Mouse (Mus musculus): ENCODE data around the gene Svop. TPM values are rescaled to one million over a fixed set of nuclear protein-coding genes. Genes with fewer than 3 reads are reported as not detected.

Svop gene
- total and polyA plus RNA-seq, 3 experiments: not detected

- DNase-seq (ENCODE audit: low read depth, low spot score): no peak
- Histone ChIP-seq H3K9ac (ENCODE audit: control insufficient read depth, low read depth, low read length, poor library complexity, severe bottlenecking) (no peak overlapping the region), H3K27ac (ENCODE audit: control insufficient read depth, low read depth, low read length) (no peak overlapping the region), H3K9me3 (replicated peaks; ENCODE audit: insufficient read depth, low read length) (no peaks in the 10 kb centered on the region), H3K36me3 (ENCODE audit: control insufficient read depth in 1 of 2, insufficient read depth in 2 of 2, low read length in 2 of 2) (no peaks in the 10 kb centered on the region; a peak in 1 of 4 replicates), H3K27me3 (ENCODE audit: control insufficient read depth in 1 of 2, insufficient read depth in 2 of 2, low read length in 2 of 2) (no peaks in the 10 kb centered on the region), H3K79me2 (ENCODE audit: control insufficient read depth, insufficient read depth, low read length, poor library complexity) (peaks cover 4% of the 10 kb centered on the region; the same call in 1 of the 2 replicates), H3K4me3 (ENCODE audit: control insufficient read depth in 1 of 2, insufficient read depth in 1 of 2, low read depth in 2 of 2, low read length in 2 of 2) (no peak overlapping the region), H3K4me1 (ENCODE audit: control insufficient read depth in 1 of 2, insufficient read depth in 2 of 2, low read length in 2 of 2) (peaks cover 11 to 13% of the 10 kb centered on the region in 2 experiments)
- TF ChIP-seq EP300 (IDR thresholded peaks at IDR 0.05; ENCODE audit: low read depth in 1 of 2, low read length in 2 of 2): no peak
- TF ChIP-seq GATA1 (IDR thresholded peaks at IDR 0.05; ENCODE audit: low read depth, low read length): no peak
- TF ChIP-seq BHLHE40 (IDR thresholded peaks at IDR 0.05; ENCODE audit: borderline replicate concordance, low read depth, low read length): no peak
- no peak for TF ChIP-seq NELFE (IDR thresholded peaks at IDR 0.05; ENCODE audit: low read depth, low read length)
- no peak for TF ChIP-seq MYC (IDR thresholded peaks at IDR 0.05; ENCODE audit: low read depth, low read length)
- TF ChIP-seq MEF2A (IDR thresholded peaks at IDR 0.05; ENCODE audit: extremely low read depth, insufficient replicate concordance, low read depth, low read length, poor library complexity, severe bottlenecking): no peak
- no peak for TF ChIP-seq ELF1 (IDR thresholded peaks at IDR 0.05; ENCODE audit: low read depth, low read length)
- no peak for TF ChIP-seq ZNF384 (IDR thresholded peaks at IDR 0.05; ENCODE audit: low read depth, low read length)
- TF ChIP-seq GABPA (IDR thresholded peaks at IDR 0.05; ENCODE audit: low read depth, low read length): no peak
- no peak for TF ChIP-seq SMC3 (IDR thresholded peaks at IDR 0.05; ENCODE audit: low read depth, low read length)
- no peak for TF ChIP-seq NRF1 (IDR thresholded peaks at IDR 0.05; ENCODE audit: insufficient read depth, low read depth, low read length, poor library complexity, severe bottlenecking)
- TF ChIP-seq HCFC1 (IDR thresholded peaks at IDR 0.05; ENCODE audit: low read depth, low read length): no peak
Measured at GRCm38 (mm10) chr5:113989437-113990024, 101.8 kb downstream of the Svop start.

DNA sequence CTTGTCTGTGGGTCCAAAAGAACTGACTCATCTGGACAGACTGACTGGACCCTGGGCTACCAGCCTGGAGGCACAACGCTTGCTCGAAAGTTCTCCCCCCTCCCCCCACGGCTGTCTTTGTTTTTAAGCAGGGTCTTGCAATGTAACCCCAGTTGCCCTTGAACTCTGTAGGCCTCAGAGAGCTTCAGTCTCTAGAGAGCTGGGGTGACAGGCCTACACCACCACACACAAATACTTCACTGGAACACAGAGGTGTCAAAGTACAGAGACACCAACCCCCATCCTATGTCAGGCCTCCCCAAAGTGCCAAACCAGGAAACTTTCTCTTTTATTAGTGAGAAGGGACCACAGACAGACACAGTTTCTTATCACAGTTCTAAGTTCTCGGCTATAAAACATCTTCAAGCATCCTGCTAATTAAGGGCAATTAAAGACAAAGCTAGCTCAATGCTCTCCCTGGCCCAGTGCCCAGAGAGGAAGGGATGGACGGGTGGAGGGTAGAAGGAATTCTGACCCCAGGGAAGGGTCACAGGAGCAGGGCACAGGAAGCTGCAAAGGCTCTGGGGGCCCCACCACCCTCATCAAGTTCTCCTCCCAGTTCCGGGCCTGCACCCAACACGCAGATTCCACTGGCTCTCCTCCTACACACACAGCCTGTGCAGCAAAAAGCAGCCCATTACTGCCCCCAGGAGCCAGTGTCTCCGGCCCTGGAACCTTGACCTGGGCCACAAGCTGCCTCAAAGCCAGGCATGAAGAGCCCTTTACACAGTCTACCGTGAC is 105.0 kb downstream of the Svop start:
- DNase-seq (ENCODE audit: low read depth, low spot score): no peak
- Histone ChIP-seq H3K27ac (ENCODE audit: control insufficient read depth, low read depth, low read length) (no peak overlapping the region), H3K27me3 (ENCODE audit: control insufficient read depth in 1 of 2, insufficient read depth in 2 of 2, low read length in 2 of 2) (no peaks in the 10 kb centered on the region), H3K9me3 (replicated peaks; ENCODE audit: insufficient read depth, low read length) (no peaks in the 10 kb centered on the region), H3K4me3 (ENCODE audit: control insufficient read depth in 1 of 2, insufficient read depth in 1 of 2, low read depth in 2 of 2, low read length in 2 of 2) (no peak overlapping the region), H3K9ac (ENCODE audit: control insufficient read depth, low read depth, low read length, poor library complexity, severe bottlenecking) (no peak overlapping the region), H3K4me1 (ENCODE audit: control insufficient read depth in 1 of 2, insufficient read depth in 2 of 2, low read length in 2 of 2) (peaks cover 10 to 19% of the 10 kb centered on the region in 2 experiments), H3K36me3 (ENCODE audit: control insufficient read depth in 1 of 2, insufficient read depth in 2 of 2, low read length in 2 of 2) (peaks cover 0 to 4% of the 10 kb centered on the region in 2 experiments; a peak in 2 of 4 replicates), H3K79me2 (ENCODE audit: control insufficient read depth, insufficient read depth, low read length, poor library complexity) (no peaks in the 10 kb centered on the region)
- TF ChIP-seq GATA1 (IDR thresholded peaks at IDR 0.05; ENCODE audit: low read depth, low read length): no peak
- no peak for TF ChIP-seq MAX (IDR thresholded peaks at IDR 0.05; ENCODE audit: low read length)
- no peak for TF ChIP-seq POLR2AphosphoS2 (IDR thresholded peaks at IDR 0.05; ENCODE audit: low read length)
- no peak for TF ChIP-seq MAZ (IDR thresholded peaks at IDR 0.05; ENCODE audit: low read depth, low read length)
- TF ChIP-seq ZKSCAN1 (IDR thresholded peaks at IDR 0.05; ENCODE audit: low read depth, low read length): no peak
- no peak for TF ChIP-seq BHLHE40 (IDR thresholded peaks at IDR 0.05; ENCODE audit: borderline replicate concordance, low read depth, low read length)
- no peak for TF ChIP-seq E2F4 (IDR thresholded peaks at IDR 0.05; ENCODE audit: borderline replicate concordance, low read depth, low read length)
- TF ChIP-seq MAFK (IDR thresholded peaks at IDR 0.05; ENCODE audit: borderline replicate concordance, low read depth, low read length): no peak
- TF ChIP-seq CHD2 (IDR thresholded peaks at IDR 0.05; ENCODE audit: low read length): no peak
- TF ChIP-seq MXI1 (IDR thresholded peaks at IDR 0.05; ENCODE audit: low read depth, low read length): no peak
- no peak for TF ChIP-seq ETS1 (IDR thresholded peaks at IDR 0.05; ENCODE audit: low read depth, low read length)
- no peak for TF ChIP-seq USF2 (IDR thresholded peaks at IDR 0.05; ENCODE audit: borderline replicate concordance in 1 of 2, insufficient read depth in 1 of 2, low read depth in 1 of 2, low read length in 2 of 2)
- no peak for TF ChIP-seq NELFE (IDR thresholded peaks at IDR 0.05; ENCODE audit: low read depth, low read length)
- no peak for TF ChIP-seq RCOR1 (IDR thresholded peaks at IDR 0.05; ENCODE audit: low read depth, low read length)
- no peak for TF ChIP-seq TBP (IDR thresholded peaks at IDR 0.05; ENCODE audit: low read depth, low read length)
- no peak for TF ChIP-seq NRF1 (IDR thresholded peaks at IDR 0.05; ENCODE audit: insufficient read depth, low read depth, low read length, poor library complexity, severe bottlenecking)
- TF ChIP-seq POLR2AphosphoS5 (IDR thresholded peaks at IDR 0.05; ENCODE audit: borderline replicate concordance, low read depth, low read length): no peak
- TF ChIP-seq TAL1 (IDR thresholded peaks at IDR 0.05; ENCODE audit: low read length): no peak
- TF ChIP-seq RAD21 (IDR thresholded peaks at IDR 0.05; ENCODE audit: low read depth, low read length): no peak
- no peak for TF ChIP-seq ELF1 (IDR thresholded peaks at IDR 0.05; ENCODE audit: low read depth, low read length)
